Mouse (Mus musculus): ENCODE measurements around the gene L3mbtl2. TPM values are rescaled to one million over a fixed set of nuclear protein-coding genes. Genes with fewer than 3 reads are reported as not detected.
A peak's percentile ranks its signal among the peaks of the same experiment; 100 is the strongest.

The L3mbtl2 gene
- total and polyA plus RNA-seq, 3 experiments, result 7.8 to 12.6 (median 11.1) TPM

- Histone ChIP-seq H3K27me3 (ENCODE audit: control insufficient read depth, insufficient read depth, low read length) (no peaks in the 10 kb centered on the region), H3K4me3 (no peak overlapping the region), H3K4me1 (ENCODE audit: control insufficient read depth, insufficient read depth, low read length) (no peaks in the 10 kb centered on the region; the same call in 1 of the 2 replicates), H3K27ac (no peak overlapping the region), H3K36me3 (ENCODE audit: control insufficient read depth, insufficient read depth, low read length) (no peaks in the 10 kb centered on the region; the same call in 1 of the 2 replicates), H3K79me2 (replicated peaks; ENCODE audit: control insufficient read depth, insufficient read depth, low read length) (peaks cover 11% of the 10 kb centered on the region), H3K9ac (ENCODE audit: low read depth, low read length) (no peak overlapping the region)
- 95% methylated on average over 8 of the region's 8 CpGs for WGBS
- intact Hi-C loops (cut with DNase I), result no loop called here
- no peak for DNase-seq
- TF ChIP-seq CTCF (IDR thresholded peaks at IDR 0.05) (no peak), POLR2A (IDR thresholded peaks at IDR 0.05; ENCODE audit: insufficient read depth, low read depth, low read length) (no peak), EP300 (IDR thresholded peaks at IDR 0.05; ENCODE audit: insufficient read depth, low read depth, low read length) (no peak)
Measured at GRCm38 (mm10) chr15:81725965-81726364, 62.3 kb downstream of the L3mbtl2 start.

- H3K4me3 ChIP-seq, result peak overlapping the region; percentile 90
- peaks cover 11% of the 10 kb centered on the region for H3K79me2 ChIP-seq (replicated peaks; ENCODE audit: control insufficient read depth, insufficient read depth, low read length)
- no peaks in the 10 kb centered on the region for H3K27me3 ChIP-seq (ENCODE audit: control insufficient read depth, insufficient read depth, low read length)
- WGBS, result under 1% methylated on average over 49 of the region's 49 CpGs
- intact Hi-C loops (cut with DNase I), result no loop called here
- no peak for TF ChIP-seq EP300 (IDR thresholded peaks at IDR 0.05; ENCODE audit: insufficient read depth, low read depth, low read length)
- no peak for TF ChIP-seq CTCF (IDR thresholded peaks at IDR 0.05)
- no peak for TF ChIP-seq POLR2A (IDR thresholded peaks at IDR 0.05; ENCODE audit: insufficient read depth, low read depth, low read length)
- peak overlapping the region; percentile 95 for H3K9ac ChIP-seq (ENCODE audit: low read depth, low read length)
- peak in 1 of 2 experiments; percentile 20 for DNase-seq
- H3K4me1 ChIP-seq (ENCODE audit: control insufficient read depth, insufficient read depth, low read length), result no peaks in the 10 kb centered on the region; the same call in 1 of the 2 replicates
- H3K27ac ChIP-seq, result peak overlapping the region; percentile 68
- no peaks in the 10 kb centered on the region; the same call in 1 of the 2 replicates for H3K36me3 ChIP-seq (ENCODE audit: control insufficient read depth, insufficient read depth, low read length)
Measured at GRCm38 (mm10) chr15:81729241-81729791, 65.6 kb downstream of the L3mbtl2 start.

- intact Hi-C loops (cut with DNase I), result loop anchor here (2.0 kb wide), 1 partner anchor 15 kb away; the partner anchor contains the start of genes Rangap1 and Zc3h7b
- Histone ChIP-seq H3K4me3 (peak overlapping the region; percentile 90), H3K36me3 (ENCODE audit: control insufficient read depth, insufficient read depth, low read length) (no peaks in the 10 kb centered on the region; the same call in 1 of the 2 replicates), H3K9ac (ENCODE audit: low read depth, low read length) (peak overlapping the region; percentile 95), H3K4me1 (ENCODE audit: control insufficient read depth, insufficient read depth, low read length) (no peaks in the 10 kb centered on the region; the same call in 1 of the 2 replicates), H3K27me3 (ENCODE audit: control insufficient read depth, insufficient read depth, low read length) (no peaks in the 10 kb centered on the region), H3K79me2 (replicated peaks; ENCODE audit: control insufficient read depth, insufficient read depth, low read length) (peaks cover 11% of the 10 kb centered on the region), H3K27ac (peak overlapping the region; percentile 68)
- TF ChIP-seq EP300 (IDR thresholded peaks at IDR 0.05; ENCODE audit: insufficient read depth, low read depth, low read length) (peak; percentile 84; the same call in 1 of the 2 replicates), POLR2A (IDR thresholded peaks at IDR 0.05; ENCODE audit: insufficient read depth, low read depth, low read length) (peak; percentile 45; the same call in 1 of the 2 replicates), CTCF (IDR thresholded peaks at IDR 0.05) (no peak)
- peak; percentile 95 to 99 for DNase-seq
- 5% methylated on average over 41 of the region's 41 CpGs for WGBS
Measured at GRCm38 (mm10) chr15:81729792-81730635, 66.3 kb downstream of the L3mbtl2 start.

- no peak for DNase-seq
- Histone ChIP-seq H3K9ac (ENCODE audit: low read depth, low read length) (no peak overlapping the region), H3K27me3 (ENCODE audit: control insufficient read depth, insufficient read depth, low read length) (no peaks in the 10 kb centered on the region), H3K27ac (no peak overlapping the region), H3K36me3 (ENCODE audit: control insufficient read depth, insufficient read depth, low read length) (no peaks in the 10 kb centered on the region), H3K79me2 (replicated peaks; ENCODE audit: control insufficient read depth, insufficient read depth, low read length) (no peaks in the 10 kb centered on the region), H3K4me1 (ENCODE audit: control insufficient read depth, insufficient read depth, low read length) (no peaks in the 10 kb centered on the region), H3K4me3 (no peak overlapping the region)
- intact Hi-C loops (cut with DNase I), result no loop called here
- no peak for TF ChIP-seq EP300 (IDR thresholded peaks at IDR 0.05; ENCODE audit: insufficient read depth, low read depth, low read length)
- TF ChIP-seq POLR2A (IDR thresholded peaks at IDR 0.05; ENCODE audit: insufficient read depth, low read depth, low read length), result no peak
- TF ChIP-seq CTCF (IDR thresholded peaks at IDR 0.05), result no peak
- 54% methylated on average over 3 of the region's 3 CpGs for WGBS
Measured at GRCm38 (mm10) chr15:81735075-81735474, 71.4 kb downstream of the L3mbtl2 start.

Other genes starting within 250 kb of the L3mbtl2 start
- 100 to 1,000 TPM; 106 to 122 TPM for gene Rbx1, start 197.6 kb upstream of the L3mbtl2 start, total RNA-seq (2021)
- 67.8 and 96.1 TPM in 2 replicates for gene Rbx1, start 197.6 kb upstream of the L3mbtl2 start, polyA plus RNA-seq (2012; rRNA removed)
- gene Ep300, start 78.5 kb upstream of the L3mbtl2 start, total RNA-seq (2021), result 10 to 100 TPM; 37.7 to 49.0 TPM
- 14.7 and 19.4 TPM in 2 replicates for gene Ep300, start 78.5 kb upstream of the L3mbtl2 start, polyA plus RNA-seq (2012; rRNA removed)
- 1 to 10 TPM; 1.6 to 1.7 TPM for gene Chadl, start 33.4 kb downstream of the L3mbtl2 start, total RNA-seq (2021)
- gene Chadl, start 33.4 kb downstream of the L3mbtl2 start, polyA plus RNA-seq (2012; rRNA removed), result 1.6 and 2.8 TPM in 2 replicates
- 10 to 100 TPM; 65.5 to 74.9 TPM for gene Zc3h7b, start 81.2 kb downstream of the L3mbtl2 start, total RNA-seq (2021)
- gene Zc3h7b, start 81.2 kb downstream of the L3mbtl2 start, polyA plus RNA-seq (2012; rRNA removed), result 30.9 and 35.9 TPM in 2 replicates
- gene Rangap1, start 81.6 kb downstream of the L3mbtl2 start, total RNA-seq (2021), result 10 to 100 TPM; 25.7 to 27.3 TPM
- gene Rangap1, start 81.6 kb downstream of the L3mbtl2 start, polyA plus RNA-seq (2012; rRNA removed), result 14.1 and 19.1 TPM in 2 replicates
- gene Tef, start 138.5 kb downstream of the L3mbtl2 start, total RNA-seq (2021), result 100 to 1,000 TPM in 1 of 2 experiments, 10 to 100 TPM in 1; 46.7 to 127 TPM
- 76.7 and 100 TPM in 2 replicates for gene Tef, start 138.5 kb downstream of the L3mbtl2 start, polyA plus RNA-seq (2012; rRNA removed)
- gene Tob2, start 194.9 kb downstream of the L3mbtl2 start, total RNA-seq (2021), result 100 to 1,000 TPM; 101 to 114 TPM
- gene Tob2, start 194.9 kb downstream of the L3mbtl2 start, polyA plus RNA-seq (2012; rRNA removed), result 39.4 and 49.7 TPM in 2 replicates
- 10 to 100 TPM; 30.2 to 36.5 TPM for gene Phf5a, start 208.0 kb downstream of the L3mbtl2 start, total RNA-seq (2021)
- 30.2 and 39.1 TPM in 2 replicates for gene Phf5a, start 208.0 kb downstream of the L3mbtl2 start, polyA plus RNA-seq (2012; rRNA removed)
- 1,000 to 10,000 TPM; 1,810 to 2,215 TPM for gene Aco2, start 208.4 kb downstream of the L3mbtl2 start, total RNA-seq (2021)
- 2,076 and 2,628 TPM in 2 replicates for gene Aco2, start 208.4 kb downstream of the L3mbtl2 start, polyA plus RNA-seq (2012; rRNA removed)